Mouse (Mus musculus): ENCODE results near the gene Hnrnpab.

DNA sequence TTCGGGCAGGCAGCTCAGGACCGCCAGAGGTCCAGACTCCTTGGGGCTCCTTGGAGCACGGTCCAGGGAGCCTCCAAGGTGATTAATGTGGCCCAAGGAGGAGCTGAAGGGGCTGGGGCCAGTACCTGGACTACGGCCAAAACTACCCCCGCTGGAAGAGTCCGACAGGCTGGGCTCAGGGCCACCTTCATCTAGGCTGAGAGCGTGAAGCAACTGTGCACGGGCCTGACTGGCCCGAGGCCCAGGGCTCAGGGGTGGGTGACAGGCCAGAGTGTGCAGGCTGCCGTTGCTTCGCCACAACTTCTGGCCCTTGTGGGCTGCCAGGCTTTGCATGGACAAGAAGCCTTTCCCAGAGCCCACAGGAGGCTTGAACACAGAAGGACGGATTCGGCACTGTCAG is 38.6 kb upstream of the Hnrnpab start:
- TF ChIP-seq POLR2A (IDR thresholded peaks at IDR 0.05; ENCODE audit: borderline replicate concordance, insufficient read depth, low read length) (no peak), CTCF (IDR thresholded peaks at IDR 0.05; ENCODE audit: borderline replicate concordance, insufficient read depth, low read depth, low read length) (no peak)

All from cerebellum, adult 2 months (tissue).